Mouse (Mus musculus) liver, adult 2 months (tissue): ENCODE results near the gene Arsg. TPM values are rescaled to one million over a fixed set of nuclear protein-coding genes. Genes with fewer than 3 reads are reported as not detected.
A peak's percentile ranks its signal among the peaks of the same experiment; 100 is the strongest.

Experiments
- DNase-seq: peaks from one replicate; pipeline ENCODE4 v3.0.0-alpha.2; 2011; ENCODE audit warnings: low read depth, low spot score; ENCODE audit errors: extremely low read depth
- H3K27ac ChIP-seq: fragments of 200-500 bp; replicated peaks from 2 replicates; pipeline ENCODE4 v1.5.1; 2012; ENCODE audit warnings: low read depth, mild to moderate bottlenecking, control low read depth, inconsistent platforms, low read length; ENCODE audit not compliant: insufficient read depth
- H3K27me3 ChIP-seq: fragments of 200-500 bp; 2 replicates; pipeline ENCODE4 v1.6.1; 2012; ENCODE audit warnings: mild to moderate bottlenecking, moderate library complexity, low read length, inconsistent platforms; ENCODE audit not compliant: control insufficient read depth, insufficient read depth
- H3K36me3 ChIP-seq: fragments of 200-500 bp; 2 replicates; pipeline ENCODE4 v1.6.1; 2012; ENCODE audit warnings: low read length, inconsistent platforms; ENCODE audit not compliant: control insufficient read depth, insufficient read depth
- H3K4me1 ChIP-seq: fragments of 200-500 bp; 2 replicates; pipeline ENCODE4 v1.6.1; 2011; ENCODE audit warnings: low read length; ENCODE audit not compliant: control insufficient read depth, insufficient read depth
- H3K4me3 ChIP-seq: fragments of 200-500 bp; 2 replicates; pipeline ENCODE4 v1.5.1; 2011; ENCODE audit warnings: low read depth, mild to moderate bottlenecking, control low read depth, low read length, moderate library complexity; ENCODE audit not compliant: insufficient read depth
- H3K79me2 ChIP-seq: fragments of 200-500 bp; 2 replicates; pipeline ENCODE4 v1.6.1; 2012; ENCODE audit warnings: inconsistent platforms, mild to moderate bottlenecking, low read length, moderate library complexity; ENCODE audit not compliant: control insufficient read depth, insufficient read depth
- H3K9ac ChIP-seq: fragments of 200-500 bp; 2 replicates; pipeline ENCODE4 v1.6.1; 2012; ENCODE audit warnings: low read depth, mild to moderate bottlenecking, control low read depth, inconsistent platforms, low read length
- CTCF ChIP-seq: fragments of 200-500 bp; IDR thresholded peaks from 2 replicates; pipeline ENCODE4 v1.5.1; 2011; ENCODE audit warnings: low read depth, low read length, control low read depth
- POLR2A ChIP-seq: fragments of 200-500 bp; IDR thresholded peaks from 2 replicates; pipeline ENCODE4 v1.6.1; 2011; ENCODE audit warnings: low read length, control low read depth; ENCODE audit not compliant: insufficient read depth; ENCODE audit errors: extremely low read depth
- WGBS: fragments of 180-500 bp; shearing (Covaris S2); methylation state at CpG from one replicate; pipeline ENCODE4 v1.1.7; 2018; 5-methylcytosine and 5-hydroxymethylcytosine counted together
- polyA plus RNA-seq: library from polyadenylated mRNA; depleted of rRNA; stranded (reverse); fragments of >200 nt; gene quantifications from 2 replicates; pipeline ENCODE4 v1.2.3, GENCODE M21; 2012
- total RNA-seq: library from RNA; depleted of rRNA; stranded (reverse); fragments of >200 nt; gene quantifications from 2 replicates; pipeline ENCODE4 v1.2.3, GENCODE M21; 2014

The Arsg gene
- total and polyA plus RNA-seq, 2 experiments, result 8.1 to 8.5 TPM

GRCm38 (mm10) chr11:109535966-109536365 lies 62.8 kb downstream of the Arsg start:
- 94% methylated on average over 6 of the region's 6 CpGs for WGBS
- no peak overlapping the region for H3K4me3 ChIP-seq

GRCm38 (mm10) chr11:109536939-109537338 lies 63.8 kb downstream of the Arsg start:
- 92% methylated on average over 5 of the region's 5 CpGs for WGBS
- no peaks in the 10 kb centered on the region for H3K79me2 ChIP-seq
- no peaks in the 10 kb centered on the region for H3K4me1 ChIP-seq
- TF ChIP-seq CTCF (no peak), POLR2A (no peak)
- H3K9ac ChIP-seq, result no peak overlapping the region
- H3K27me3 ChIP-seq, result no peaks in the 10 kb centered on the region
- H3K27ac ChIP-seq, result no peak overlapping the region
- no peak for DNase-seq
- no peaks in the 10 kb centered on the region for H3K36me3 ChIP-seq
- no peak overlapping the region for H3K4me3 ChIP-seq

More at GRCm38 (mm10) chr11:109535966-109536365, 62.8 kb downstream of the Arsg start:
- no peak for DNase-seq
- H3K9ac ChIP-seq, result no peak overlapping the region
- H3K79me2 ChIP-seq, result no peaks in the 10 kb centered on the region
- H3K36me3 ChIP-seq, result no peaks in the 10 kb centered on the region
- no peaks in the 10 kb centered on the region for H3K4me1 ChIP-seq
- no peak overlapping the region for H3K27ac ChIP-seq
- no peaks in the 10 kb centered on the region for H3K27me3 ChIP-seq
- TF ChIP-seq POLR2A, result no peak
- TF ChIP-seq CTCF, result no peak

- no peak for TF ChIP-seq POLR2A
- TF ChIP-seq CTCF, result no peak
- no peak for DNase-seq
- Histone ChIP-seq H3K4me3 (no peak overlapping the region), H3K9ac (no peak overlapping the region), H3K79me2 (no peaks in the 10 kb centered on the region), H3K4me1 (peaks cover 9% of the 10 kb centered on the region; the same call in 1 of the 2 replicates), H3K27ac (no peak overlapping the region), H3K27me3 (no peaks in the 10 kb centered on the region), H3K36me3 (no peaks in the 10 kb centered on the region)
- whole genome bisulfite sequencing, result 83% methylated on average over 6 of the region's 6 CpGs
Measured at GRCm38 (mm10) chr11:109539290-109539689, 66.1 kb downstream of the Arsg start.

GRCm38 (mm10) chr11:109543466-109543865 lies 70.3 kb downstream of the Arsg start:
- Histone ChIP-seq H3K27me3 (no peaks in the 10 kb centered on the region), H3K79me2 (no peaks in the 10 kb centered on the region), H3K9ac (no peak overlapping the region), H3K27ac (peak overlapping the region; percentile 64; the same call in 1 of the 2 replicates), H3K36me3 (no peaks in the 10 kb centered on the region), H3K4me1 (peaks cover 21% of the 10 kb centered on the region), H3K4me3 (no peak overlapping the region)
- DNase-seq, result peak; percentile 72
- TF ChIP-seq POLR2A (no peak), CTCF (no peak)
- WGBS, result 25% methylated on average over 9 of the region's 9 CpGs

GRCm38 (mm10) chr11:109544432-109544831 lies 71.3 kb downstream of the Arsg start:
- TF ChIP-seq CTCF, result no peak
- no peak for TF ChIP-seq POLR2A
- Histone ChIP-seq H3K4me1 (peaks cover 21% of the 10 kb centered on the region), H3K27me3 (no peaks in the 10 kb centered on the region), H3K36me3 (no peaks in the 10 kb centered on the region), H3K9ac (no peak overlapping the region), H3K27ac (no peak overlapping the region; the same call in 1 of the 2 replicates), H3K79me2 (no peaks in the 10 kb centered on the region), H3K4me3 (no peak overlapping the region)
- WGBS, result 67% methylated on average over 7 of the region's 7 CpGs
- DNase-seq, result peak; percentile 13

GRCm38 (mm10) chr11:109545265-109545664 lies 72.1 kb downstream of the Arsg start:
- TF ChIP-seq CTCF, result no peak
- no peak for TF ChIP-seq POLR2A
- H3K27ac ChIP-seq, result peak overlapping the region; percentile 33
- DNase-seq, result peak; percentile 70
- no peaks in the 10 kb centered on the region for H3K36me3 ChIP-seq
- no peaks in the 10 kb centered on the region for H3K27me3 ChIP-seq
- 30% methylated on average over 7 of the region's 7 CpGs for WGBS
- H3K4me1 ChIP-seq, result peaks cover 21% of the 10 kb centered on the region
- no peak overlapping the region for H3K9ac ChIP-seq
- no peaks in the 10 kb centered on the region for H3K79me2 ChIP-seq
- H3K4me3 ChIP-seq, result no peak overlapping the region
